Mouse (Mus musculus) spleen, postnatal 36 days (tissue): ENCODE measurements around the gene Coq8b.

Experiments
- DNase-seq, 2 experiments: peaks; one replicate each; pipeline ENCODE4 v3.0.0; 2022; ENCODE audit warnings: low spot score in 2 of 2, mixed read lengths in 1 of 2

Coq8b gene

DNA sequence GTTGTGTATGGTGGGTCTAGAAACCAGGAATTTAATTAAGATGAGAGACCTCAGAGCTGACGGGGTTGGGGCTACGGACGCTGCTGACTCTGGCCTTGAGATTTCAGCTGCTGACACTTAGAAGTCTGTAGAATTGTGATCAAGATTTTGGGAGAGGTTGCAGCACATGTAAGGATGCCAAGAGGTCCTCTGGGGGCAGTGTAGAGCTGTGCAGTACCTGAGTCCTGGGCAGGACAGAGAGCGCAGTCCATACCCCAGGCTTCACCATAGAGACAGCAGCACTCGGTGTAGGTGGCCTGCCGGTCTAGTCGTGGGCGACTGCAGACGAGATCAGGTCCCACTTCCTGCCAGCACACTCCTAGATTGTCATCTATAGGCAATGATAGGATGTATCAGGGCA is 74.7 kb downstream of the Coq8b start:
- no peak for DNase-seq
